Mouse (Mus musculus): Measurements from ENCODE around the gene Adcy5. TPM values are rescaled to one million over a fixed set of nuclear protein-coding genes. Genes with fewer than 3 reads are reported as not detected.

The Adcy5 gene
- polyA plus RNA-seq, 2 experiments = 0.10 to 0.32 TPM

DNA sequence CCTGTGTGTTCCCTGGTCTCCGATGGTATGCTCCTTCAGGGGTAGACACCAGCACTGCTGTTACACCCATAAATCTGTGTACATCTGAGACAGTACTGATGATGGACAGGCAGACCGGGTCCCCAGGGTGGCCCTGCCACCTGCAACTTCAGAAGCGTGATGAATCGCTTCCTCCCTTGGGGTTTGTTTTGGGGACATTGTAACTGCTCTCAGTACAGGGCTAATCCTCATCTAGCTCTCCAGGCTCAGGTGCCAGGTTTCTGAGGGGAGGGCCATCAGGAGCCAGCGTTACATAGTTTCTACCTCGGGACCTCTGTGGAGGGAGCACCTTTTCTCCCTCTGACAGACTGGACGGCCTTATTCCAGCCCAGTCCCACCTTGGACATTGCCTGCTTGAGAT, 36.1 kb downstream of the Adcy5 start:
- Histone ChIP-seq H3K27me3 (ENCODE audit: control insufficient read depth, insufficient read depth, low read length) (no peaks in the 10 kb centered on the region), H3K4me2 (ENCODE audit: low read depth) (no peak overlapping the region), H3K36me3 (replicated peaks; ENCODE audit: control insufficient read depth, insufficient read depth, low read depth) (no peaks in the 10 kb centered on the region), H3K9ac (replicated peaks) (no peak overlapping the region), H3K4me3 (ENCODE audit: insufficient read depth in 1 of 2, low read depth in 2 of 2, low read length in 2 of 2) (no peak overlapping the region), H3K27ac (no peak overlapping the region), H3K9me3 (ENCODE audit: control insufficient read depth, low read length) (no peaks in the 10 kb centered on the region), H3K4me1 (replicated peaks; ENCODE audit: control insufficient read depth in 2 of 2, insufficient read depth in 2 of 2, low read length in 1 of 2) (peaks cover 0 to 3% of the 10 kb centered on the region in 2 experiments; a peak in 2 of 4 replicates)
- ATAC-seq (ENCODE audit: insufficient read depth) = no peak
- DNase-seq (ENCODE audit: low read depth in 3 of 3, low spot score in 3 of 3) = no peak
- TF ChIP-seq CTCF (IDR thresholded peaks at IDR 0.05; ENCODE audit: low read depth) (no peak), EP300 (IDR thresholded peaks at IDR 0.05; ENCODE audit: low read depth) (no peak)
- WGBS (ENCODE audit: insufficient replicate concordance) = 66% methylated on average over 7 of the region's 7 CpGs

DNA sequence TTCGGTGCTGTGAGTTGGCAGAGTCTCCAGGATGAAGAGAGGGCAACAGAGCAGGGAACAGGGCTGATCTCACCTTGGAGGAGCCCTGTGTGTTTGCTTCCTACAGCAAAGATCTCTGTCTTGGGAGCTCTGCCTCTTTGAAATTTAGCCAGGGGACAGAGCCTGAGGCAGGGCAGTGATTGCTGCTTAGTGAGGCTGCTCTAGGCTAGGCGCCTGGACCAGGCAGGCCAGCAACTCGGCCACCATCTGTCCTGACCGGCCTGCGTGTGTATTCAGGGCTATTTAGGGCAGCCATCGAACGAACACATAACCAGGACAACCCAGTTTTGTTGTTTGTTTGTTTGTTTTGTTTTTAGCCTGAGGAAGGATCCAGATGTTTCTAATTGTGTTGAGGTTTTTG, 36.6 kb downstream of the Adcy5 start:
- 50% methylated on average over 7 of the region's 7 CpGs for WGBS (ENCODE audit: insufficient replicate concordance)
- H3K9ac ChIP-seq (replicated peaks) = no peak overlapping the region
- TF ChIP-seq EP300 (IDR thresholded peaks at IDR 0.05; ENCODE audit: low read depth) (no peak), CTCF (IDR thresholded peaks at IDR 0.05; ENCODE audit: low read depth) (no peak)

DNA sequence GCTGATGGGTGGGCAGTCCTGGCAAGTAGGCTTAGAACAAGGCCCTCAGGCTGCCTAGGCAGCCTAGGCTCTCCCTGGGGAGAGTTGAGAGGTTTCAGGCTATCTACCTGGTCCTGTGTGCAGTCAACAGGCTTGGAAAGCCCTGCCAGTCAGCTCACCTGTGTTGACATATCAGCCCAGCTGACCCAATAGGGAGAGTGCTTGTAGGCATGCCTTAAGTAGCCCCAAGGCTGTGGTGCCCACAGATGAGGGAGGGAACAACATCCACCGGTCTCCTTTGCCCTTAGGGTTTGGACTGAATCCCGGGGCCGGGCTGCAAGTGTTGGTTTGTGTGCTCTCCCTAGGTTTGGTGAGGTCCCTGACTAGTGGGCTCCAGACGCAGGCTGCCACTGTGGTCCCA, 37.8 kb downstream of the Adcy5 start:
- no peaks in the 10 kb centered on the region for H3K27me3 ChIP-seq (ENCODE audit: control insufficient read depth, insufficient read depth, low read length)
- H3K4me2 ChIP-seq (ENCODE audit: low read depth) = no peak overlapping the region
- H3K36me3 ChIP-seq (replicated peaks; ENCODE audit: control insufficient read depth, insufficient read depth, low read depth) = no peaks in the 10 kb centered on the region
- no peak for TF ChIP-seq EP300 (IDR thresholded peaks at IDR 0.05; ENCODE audit: low read depth)
- TF ChIP-seq CTCF (IDR thresholded peaks at IDR 0.05; ENCODE audit: low read depth) = no peak
- no peak for DNase-seq (ENCODE audit: low read depth in 3 of 3, low spot score in 3 of 3)
- peaks cover 0 to 3% of the 10 kb centered on the region in 2 experiments; a peak in 2 of 4 replicates for H3K4me1 ChIP-seq (replicated peaks; ENCODE audit: control insufficient read depth in 2 of 2, insufficient read depth in 2 of 2, low read length in 1 of 2)
- H3K4me3 ChIP-seq (ENCODE audit: insufficient read depth in 1 of 2, low read depth in 2 of 2, low read length in 2 of 2) = no peak overlapping the region
- no peaks in the 10 kb centered on the region for H3K9me3 ChIP-seq (ENCODE audit: control insufficient read depth, low read length)
- H3K27ac ChIP-seq = no peak overlapping the region
- H3K9ac ChIP-seq (replicated peaks) = no peak overlapping the region
- no peak for ATAC-seq (ENCODE audit: insufficient read depth)
- WGBS (ENCODE audit: insufficient replicate concordance) = 60% methylated on average over 4 of the region's 4 CpGs

More for the DNA sequence above, 36.6 kb downstream of the Adcy5 start:
- Histone ChIP-seq H3K4me1 (replicated peaks; ENCODE audit: control insufficient read depth in 2 of 2, insufficient read depth in 2 of 2, low read length in 1 of 2) (peaks cover 0 to 3% of the 10 kb centered on the region in 2 experiments; a peak in 2 of 4 replicates), H3K27me3 (ENCODE audit: control insufficient read depth, insufficient read depth, low read length) (no peaks in the 10 kb centered on the region), H3K9me3 (ENCODE audit: control insufficient read depth, low read length) (no peaks in the 10 kb centered on the region), H3K4me2 (ENCODE audit: low read depth) (no peak overlapping the region), H3K36me3 (replicated peaks; ENCODE audit: control insufficient read depth, insufficient read depth, low read depth) (no peaks in the 10 kb centered on the region), H3K4me3 (ENCODE audit: insufficient read depth in 1 of 2, low read depth in 2 of 2, low read length in 2 of 2) (no peak overlapping the region), H3K27ac (no peak overlapping the region)
- ATAC-seq (ENCODE audit: insufficient read depth) (no peak), DNase-seq (ENCODE audit: low read depth in 3 of 3, low spot score in 3 of 3) (no peak)

DNA sequence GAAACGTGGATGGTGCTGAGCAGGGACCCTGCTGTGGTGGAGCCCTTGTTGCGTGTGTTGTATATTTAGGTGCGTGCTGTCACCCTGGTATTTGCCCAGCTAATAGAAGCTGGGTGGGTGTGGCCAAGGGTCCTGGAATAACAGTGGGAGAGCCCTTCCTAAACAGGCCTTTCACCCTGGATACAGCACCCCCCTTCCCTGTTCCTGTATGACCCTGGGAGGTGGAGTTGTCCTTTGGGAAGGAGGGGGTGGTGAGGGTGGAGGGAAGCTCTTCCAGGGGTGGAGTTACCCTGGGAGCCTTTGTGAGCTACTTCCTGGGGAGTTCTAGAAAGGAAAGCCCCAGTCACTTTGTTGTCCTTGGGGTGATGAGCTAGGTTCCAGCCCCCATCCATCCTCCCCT, 38.7 kb downstream of the Adcy5 start:
- no peak overlapping the region for H3K4me3 ChIP-seq (ENCODE audit: insufficient read depth in 1 of 2, low read depth in 2 of 2, low read length in 2 of 2)
- H3K4me1 ChIP-seq (replicated peaks; ENCODE audit: control insufficient read depth in 2 of 2, insufficient read depth in 2 of 2, low read length in 1 of 2) = peaks cover 0 to 3% of the 10 kb centered on the region in 2 experiments; a peak in 2 of 4 replicates
- 51% methylated on average over 3 of the region's 3 CpGs for WGBS (ENCODE audit: insufficient replicate concordance)
- H3K9ac ChIP-seq (replicated peaks) = no peak overlapping the region
- no peak for TF ChIP-seq EP300 (IDR thresholded peaks at IDR 0.05; ENCODE audit: low read depth)
- ATAC-seq (ENCODE audit: insufficient read depth) (no peak), DNase-seq (ENCODE audit: low read depth in 3 of 3, low spot score in 3 of 3) (no peak)
- H3K27me3 ChIP-seq (ENCODE audit: control insufficient read depth, insufficient read depth, low read length) = no peaks in the 10 kb centered on the region
- no peak overlapping the region for H3K4me2 ChIP-seq (ENCODE audit: low read depth)
- no peaks in the 10 kb centered on the region for H3K36me3 ChIP-seq (replicated peaks; ENCODE audit: control insufficient read depth, insufficient read depth, low read depth)
- H3K9me3 ChIP-seq (ENCODE audit: control insufficient read depth, low read length) = no peaks in the 10 kb centered on the region
- no peak overlapping the region for H3K27ac ChIP-seq

DNA sequence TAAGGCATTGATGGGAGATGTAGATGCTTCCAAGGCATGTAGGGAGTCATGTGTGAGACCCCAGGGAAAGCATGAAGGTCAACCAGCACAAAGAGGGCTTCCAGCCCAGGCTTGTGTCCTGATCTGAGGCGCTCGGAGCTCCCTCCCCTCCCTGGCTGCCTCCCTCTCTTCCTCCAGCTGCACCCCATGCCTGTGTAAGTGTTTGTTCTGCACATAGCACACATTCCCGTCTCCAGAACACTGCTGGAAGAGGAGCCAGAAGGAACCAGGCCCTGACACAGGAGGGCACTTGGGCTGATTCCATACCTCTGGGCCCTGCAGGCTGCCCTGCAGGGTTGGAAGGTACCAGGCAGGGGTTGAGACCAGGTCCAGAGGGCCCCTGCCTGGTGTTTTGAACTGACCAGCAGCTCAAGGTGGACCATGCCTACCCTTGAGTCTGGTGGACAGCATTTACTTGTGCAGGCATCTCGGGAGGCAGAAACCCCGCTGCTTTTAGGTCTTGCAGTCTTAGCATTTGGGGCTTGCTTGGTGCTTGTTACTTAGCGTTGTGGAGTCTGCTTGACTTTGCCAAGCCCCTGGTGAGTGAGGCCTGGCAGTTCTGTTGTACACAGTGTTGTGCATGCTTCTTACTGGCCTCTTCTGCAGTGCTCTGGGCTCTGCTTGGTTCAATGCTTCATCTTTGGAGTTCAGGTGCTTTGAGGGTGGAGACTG, 45.2 kb downstream of the Adcy5 start:
- no peak for ATAC-seq (ENCODE audit: insufficient read depth)
- 56% methylated on average over 6 of the region's 6 CpGs for WGBS (ENCODE audit: insufficient replicate concordance)
- Histone ChIP-seq H3K27me3 (ENCODE audit: control insufficient read depth, insufficient read depth, low read length) (no peaks in the 10 kb centered on the region), H3K4me1 (replicated peaks; ENCODE audit: control insufficient read depth in 2 of 2, insufficient read depth in 2 of 2, low read length in 1 of 2) (no peaks in the 10 kb centered on the region), H3K36me3 (replicated peaks; ENCODE audit: control insufficient read depth, insufficient read depth, low read depth) (no peaks in the 10 kb centered on the region), H3K4me3 (ENCODE audit: insufficient read depth in 1 of 2, low read depth in 2 of 2, low read length in 2 of 2) (no peak overlapping the region), H3K9ac (replicated peaks) (no peak overlapping the region), H3K9me3 (ENCODE audit: control insufficient read depth, low read length) (no peaks in the 10 kb centered on the region), H3K27ac (no peak overlapping the region), H3K4me2 (ENCODE audit: low read depth) (no peak overlapping the region)
- no peak for DNase-seq (ENCODE audit: low read depth in 3 of 3, low spot score in 3 of 3)
- TF ChIP-seq EP300 (IDR thresholded peaks at IDR 0.05; ENCODE audit: low read depth) (no peak), CTCF (IDR thresholded peaks at IDR 0.05; ENCODE audit: low read depth) (no peak)
